Mouse (Mus musculus) spleen, adult 18-20 months (tissue): ENCODE measurements at regions not wholly inside any gene's neighbourhood (a gene's known extent, or its start where the extent isn't known, plus 50 kb on each side); places are given as distances from the start of the nearest gene placed in this dataset.

Experiments used
- DNase-seq, 2 experiments: peaks; one replicate each; pipeline ENCODE4 v3.0.0; 2022; ENCODE audit warnings: mixed read lengths in 2 of 2

- no peak for DNase-seq
Observed at GRCm38 (mm10) chr7:70641217-70641616, 274.7 kb upstream of the Nr2f2 start.

DNA sequence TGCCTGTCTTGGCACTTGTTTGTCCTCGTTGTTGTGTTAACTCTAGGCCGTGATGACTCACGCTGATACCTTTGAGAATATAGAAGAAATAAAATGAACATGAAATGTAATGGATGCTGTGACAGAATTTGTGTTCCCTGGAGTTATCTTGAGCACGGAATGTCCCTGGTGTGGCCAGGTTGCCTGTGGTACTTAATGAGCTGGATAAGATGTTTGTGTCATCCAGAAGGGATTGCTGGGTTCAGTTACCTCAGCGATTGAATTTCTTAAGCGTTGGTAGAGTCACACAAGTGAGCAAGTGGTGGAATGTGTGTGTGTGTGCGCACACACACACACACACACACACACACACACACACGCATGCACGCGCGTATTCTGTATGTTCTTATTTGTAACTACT is 274.0 kb upstream of the Nr2f2 start:
- DNase-seq, result no peak

- no peak for DNase-seq
Observed at GRCm38 (mm10) chr7:70638161-70638560, 271.6 kb upstream of the Nr2f2 start.

DNA sequence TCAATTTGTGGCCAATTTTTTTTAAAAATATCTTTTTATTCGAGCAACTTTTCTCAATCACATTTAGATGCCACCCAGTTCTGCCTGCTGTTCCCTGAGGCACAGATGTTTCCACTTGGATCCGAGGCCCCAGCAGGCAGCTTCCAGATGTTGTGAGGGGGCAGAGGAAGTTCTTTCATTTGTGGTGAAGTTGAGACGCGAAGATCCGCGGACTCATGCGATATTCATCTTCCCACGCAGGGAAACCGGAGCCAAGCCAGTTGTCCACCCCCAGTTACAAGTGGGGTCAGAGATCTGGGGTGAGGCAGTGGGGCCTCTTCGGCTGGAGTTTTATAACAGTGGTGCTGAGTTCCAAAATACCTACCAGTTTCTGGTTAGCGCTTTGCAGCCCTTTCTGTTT is 267.5 kb upstream of the Nr2f2 start:
- DNase-seq, result no peak

DNA sequence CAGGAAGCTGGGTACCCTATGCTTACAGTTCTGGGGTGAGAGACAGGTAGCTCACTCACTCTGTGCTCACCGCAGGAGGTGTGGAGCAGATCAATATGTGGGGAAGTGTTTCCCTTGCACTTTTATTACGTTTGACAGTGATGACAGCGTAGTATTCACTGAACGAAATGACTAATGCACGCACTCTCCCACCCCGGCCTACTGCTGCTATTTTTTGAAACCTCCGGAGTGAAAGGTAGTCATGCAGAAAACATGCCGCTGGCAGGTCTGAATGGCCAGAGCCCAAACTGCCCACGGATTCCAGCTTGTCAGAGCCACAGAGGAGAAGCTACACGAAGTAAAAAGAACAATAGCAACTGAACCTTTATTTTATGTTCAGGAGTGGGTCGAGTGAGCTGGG is 267.0 kb upstream of the Nr2f2 start:
- DNase-seq, result no peak

DNA sequence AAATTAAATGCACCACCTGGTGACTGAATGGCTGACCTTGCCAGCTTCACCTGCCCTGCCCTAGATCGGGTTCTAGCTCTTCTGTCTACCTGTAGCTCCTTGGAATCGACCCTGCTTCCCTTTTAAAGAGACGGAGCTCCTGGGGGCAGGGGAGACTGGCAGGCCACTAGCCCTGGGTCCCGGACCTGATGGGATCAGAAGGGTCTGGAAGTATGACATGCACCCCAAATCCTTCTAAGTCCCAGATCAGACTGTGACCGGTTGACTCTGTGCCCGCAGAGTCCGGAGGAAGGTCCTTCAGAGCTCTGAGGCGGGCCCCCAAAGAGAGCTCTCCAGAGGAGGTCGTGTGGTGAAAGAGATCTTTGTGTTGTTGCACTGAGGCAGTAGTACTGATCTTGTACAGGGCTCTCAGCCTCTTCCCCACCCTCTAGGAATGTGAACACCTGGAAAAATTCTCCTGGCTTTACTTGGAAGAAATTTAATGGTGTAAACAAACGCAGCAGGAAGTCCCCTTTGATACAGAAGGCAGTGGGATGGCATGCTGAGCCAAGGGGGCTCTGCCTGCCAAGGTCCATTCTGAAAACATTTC is 259.2 kb upstream of the Nr2f2 start:
- no peak for DNase-seq

DNA sequence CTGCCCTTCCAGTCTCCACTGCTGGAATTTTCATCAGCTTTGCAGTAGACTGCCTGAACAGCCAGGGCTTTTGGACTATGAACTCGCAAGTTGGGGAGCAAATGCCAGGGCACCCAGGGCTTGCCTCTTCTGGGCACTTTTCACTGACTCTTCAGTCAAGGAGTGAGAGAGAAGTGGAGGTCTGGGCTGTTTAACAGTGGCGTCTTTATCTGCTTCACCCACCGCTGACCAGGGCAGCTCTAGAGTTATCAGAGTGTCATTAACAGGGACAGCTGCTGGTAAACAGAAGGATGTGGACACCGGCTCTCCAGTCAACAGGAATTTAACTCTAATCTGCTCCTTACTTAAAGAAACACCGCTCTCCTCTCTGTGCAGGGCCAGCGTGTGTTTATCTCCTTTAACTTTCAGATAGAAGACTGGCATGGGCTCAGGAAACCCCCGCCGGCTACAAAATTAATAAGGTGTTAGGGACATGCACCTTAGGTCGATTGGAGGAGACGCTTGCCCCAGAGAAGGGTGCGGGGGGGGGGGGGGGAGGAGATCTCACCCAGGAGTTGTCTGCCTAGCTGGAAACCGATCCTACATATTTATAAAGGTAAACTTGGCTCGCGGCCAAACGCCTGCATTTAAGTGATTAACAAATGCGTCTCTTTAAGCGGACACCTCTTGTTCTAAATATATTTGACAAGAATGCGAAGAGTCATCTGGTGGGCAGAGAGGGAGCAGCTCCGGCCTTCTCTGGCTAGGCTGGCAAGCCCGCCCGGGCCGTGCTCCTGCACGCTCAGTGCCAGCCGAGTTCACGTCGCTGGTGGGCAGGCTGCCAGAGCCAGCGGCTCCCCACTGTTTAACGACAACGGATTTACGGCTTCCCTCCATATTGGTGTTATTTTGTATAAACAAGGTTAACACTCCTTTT is 258.4 kb upstream of the Nr2f2 start:
- no peak for DNase-seq

GRCm38 (mm10) chr7:70624031-70624726 is 257.6 kb upstream of the Nr2f2 start:
- no peak for DNase-seq

- no peak for DNase-seq
Observed at GRCm38 (mm10) chr7:70619400-70619799, 252.9 kb upstream of the Nr2f2 start.

DNA sequence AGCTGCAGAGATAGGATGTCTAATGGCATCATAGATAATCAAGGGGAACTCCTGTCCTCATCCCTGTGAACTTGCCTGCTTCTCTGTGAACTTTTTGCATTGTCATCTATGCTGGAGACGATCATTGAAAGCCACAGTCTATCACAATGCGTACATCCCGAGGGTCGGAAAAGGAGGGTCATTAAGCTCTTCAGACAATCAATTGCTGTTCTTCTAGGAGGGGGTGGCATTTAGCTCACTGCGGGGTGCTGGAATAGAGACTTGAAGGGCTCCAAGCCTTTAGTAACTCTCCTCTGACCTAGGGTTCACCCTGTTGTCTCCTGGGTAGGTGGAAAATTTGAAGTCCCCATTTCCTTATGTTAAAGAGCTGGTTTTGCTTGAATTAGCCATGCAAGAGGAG is 251.7 kb upstream of the Nr2f2 start:
- no peak for DNase-seq

DNA sequence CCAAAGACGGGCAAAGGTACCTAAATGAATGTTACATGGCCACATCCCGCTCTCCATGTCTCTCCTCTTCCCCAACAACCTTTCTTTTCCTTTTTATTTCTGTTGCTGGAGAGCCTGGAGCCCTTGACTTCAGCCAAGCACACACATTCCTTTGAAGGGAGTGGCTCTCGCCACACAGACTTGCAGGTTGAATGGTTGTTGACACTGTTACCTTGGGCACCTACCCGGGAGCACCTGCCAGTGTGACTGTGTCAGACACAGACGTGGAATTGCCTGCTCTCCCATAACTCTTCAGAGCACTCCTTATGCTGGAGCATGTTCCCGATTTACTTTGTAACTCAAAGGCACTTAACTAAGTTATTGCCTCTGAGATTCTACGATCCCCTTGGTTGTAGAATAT is 240.0 kb upstream of the Nr2f2 start:
- no peak for DNase-seq

- DNase-seq, result no peak
Observed at GRCm38 (mm10) chr7:70604471-70605174, 238.1 kb upstream of the Nr2f2 start.

- no peak for DNase-seq
Observed at GRCm38 (mm10) chr7:70593027-70593426, 226.5 kb upstream of the Nr2f2 start.

DNA sequence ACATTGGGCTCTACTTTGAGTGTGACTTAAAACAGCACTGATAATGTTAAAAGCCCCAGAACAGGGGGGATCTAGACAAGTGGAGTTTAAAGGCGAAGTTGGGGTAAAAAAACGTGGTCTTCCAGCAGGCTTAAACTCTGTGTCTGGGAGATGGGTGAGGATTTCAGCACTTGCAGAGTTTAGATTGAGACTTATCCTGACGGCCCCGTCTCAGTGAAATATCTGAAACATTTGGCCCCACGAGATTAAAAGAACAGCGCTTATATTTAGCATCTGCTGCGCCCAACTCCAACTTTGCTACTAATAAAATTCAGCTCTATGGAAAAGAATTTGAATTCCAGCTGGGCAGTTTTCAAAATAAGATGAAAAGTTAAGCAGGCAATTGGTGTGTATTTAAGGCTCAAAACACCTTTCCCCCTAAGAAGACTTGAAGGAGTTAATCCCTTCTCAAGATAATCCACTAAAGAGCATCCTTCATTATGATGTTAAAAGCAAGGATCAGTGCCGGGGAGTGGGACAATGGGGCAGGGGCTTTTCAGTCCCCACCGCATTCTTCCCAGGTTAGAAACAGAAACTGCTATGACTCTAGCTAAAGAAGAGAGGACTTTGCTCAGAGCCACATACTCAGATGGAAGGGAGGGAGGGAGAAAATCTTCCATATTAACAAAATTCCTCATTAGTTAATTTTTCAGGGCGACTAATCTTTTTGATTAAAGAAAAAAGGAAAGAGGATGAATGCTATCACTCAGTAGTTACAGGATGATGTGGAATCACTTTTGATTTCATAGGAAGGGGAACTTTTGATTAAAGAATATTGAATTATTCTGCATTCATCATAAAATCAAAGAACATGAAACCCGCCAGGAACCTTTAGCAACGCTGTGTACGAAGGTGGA is 225.1 kb upstream of the Nr2f2 start:
- no peak for DNase-seq

- DNase-seq, result no peak
Observed at GRCm38 (mm10) chr7:70589713-70590112, 223.2 kb upstream of the Nr2f2 start.

DNA sequence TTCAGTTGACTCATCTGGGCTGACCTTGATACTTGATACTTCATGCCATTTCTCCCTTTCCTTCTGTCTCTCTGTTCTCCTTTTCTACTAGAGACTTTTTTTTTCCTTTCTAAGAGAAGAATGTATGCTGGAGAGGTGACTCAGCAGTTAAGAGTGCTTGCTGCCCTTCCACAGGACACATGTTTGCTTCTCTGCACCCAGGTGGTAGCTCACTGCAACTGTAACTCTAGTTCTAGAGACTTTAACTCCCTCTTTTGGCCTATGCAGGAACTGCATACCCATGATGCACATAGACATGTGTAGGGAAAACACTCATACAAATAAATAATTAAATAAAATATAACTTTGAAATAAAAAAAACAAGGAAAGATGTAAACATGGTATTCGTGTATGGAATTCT is 221.5 kb upstream of the Nr2f2 start:
- DNase-seq, result no peak

- no peak for DNase-seq
Observed at GRCm38 (mm10) chr7:70584480-70584879, 217.9 kb upstream of the Nr2f2 start.

GRCm38 (mm10) chr7:70576112-70576910 is 209.8 kb upstream of the Nr2f2 start:
- DNase-seq, result no peak

DNA sequence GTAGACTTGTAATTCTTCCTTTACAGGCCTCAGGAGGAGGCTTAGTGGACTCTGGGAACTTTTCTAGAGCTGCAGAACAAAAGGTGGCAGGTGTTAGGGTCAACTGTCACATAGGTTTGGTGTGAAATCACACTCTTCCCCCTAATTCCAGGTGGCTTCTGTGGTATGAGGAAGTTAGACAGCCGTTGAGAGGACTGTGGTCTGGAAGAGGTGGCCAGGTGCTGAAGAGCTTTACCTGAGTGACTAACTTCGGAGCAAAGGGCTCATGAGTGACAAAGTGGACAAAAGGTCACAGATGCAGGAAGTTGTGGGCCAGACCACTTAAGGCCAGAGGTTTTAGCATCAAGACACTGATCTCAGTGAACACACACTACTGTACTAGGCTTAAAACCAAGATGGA is 209.1 kb upstream of the Nr2f2 start:
- no peak for DNase-seq

DNA sequence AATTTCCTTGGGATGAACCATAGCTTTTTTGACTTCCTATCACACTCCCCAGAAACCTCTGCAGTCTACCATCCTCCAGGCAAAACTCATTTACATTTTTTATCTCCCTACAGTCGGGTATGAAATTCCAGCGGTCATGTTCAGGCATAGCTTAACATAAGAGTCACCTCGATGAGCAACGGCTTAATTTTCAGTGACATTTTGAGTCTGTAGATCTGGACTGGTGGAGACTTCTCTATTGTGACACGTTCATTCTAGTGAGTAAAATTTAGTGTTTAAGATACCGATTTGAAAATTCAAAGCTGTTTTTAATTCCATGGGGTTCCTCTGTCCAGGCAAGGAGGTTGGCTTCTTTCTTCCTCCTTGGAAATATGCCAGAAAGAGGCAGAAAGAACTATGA is 207.7 kb upstream of the Nr2f2 start:
- DNase-seq, result no peak

DNA sequence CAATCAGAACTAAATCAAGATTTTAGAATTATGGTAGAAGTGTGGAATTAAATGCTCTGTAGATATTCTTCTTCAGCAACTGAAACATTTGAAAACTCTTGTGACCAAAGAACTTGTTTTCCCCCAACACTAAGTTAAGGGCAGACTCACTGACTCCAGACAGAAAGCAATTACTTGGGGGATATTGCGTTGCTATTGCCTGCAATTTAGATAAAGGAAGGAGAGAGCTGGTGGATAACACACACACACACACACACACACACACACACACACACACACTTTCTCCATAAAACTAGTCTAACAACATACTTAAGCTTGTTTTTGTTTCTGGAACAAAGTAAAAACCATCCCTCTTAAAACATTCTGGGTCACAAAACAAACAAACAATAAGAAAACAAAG is 198.5 kb upstream of the Nr2f2 start:
- no peak for DNase-seq
